Mouse (Mus musculus): ENCODE measurements around the gene Tbc1d10b.

DNA sequence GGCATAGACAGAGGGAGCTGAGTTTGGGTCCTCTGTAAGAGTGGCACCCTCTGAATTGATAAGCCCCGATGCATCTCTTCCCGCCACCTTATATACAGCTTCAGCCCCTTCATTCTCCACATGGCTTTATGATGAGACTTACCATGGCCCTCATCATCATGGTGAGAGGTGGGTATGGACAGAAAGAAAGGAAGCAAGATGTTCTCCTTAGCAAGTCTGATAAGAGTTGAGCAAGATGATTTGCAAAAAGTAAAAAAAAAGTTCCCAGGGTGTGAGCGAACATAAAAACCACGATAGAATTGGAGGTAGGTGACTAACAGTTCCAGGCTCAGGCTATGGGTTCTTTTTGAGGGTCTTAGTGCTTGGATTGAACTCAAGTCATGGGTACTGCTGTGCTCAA, 10.4 kb upstream of the Tbc1d10b start:
- TF ChIP-seq POLR2A (IDR thresholded peaks at IDR 0.05; ENCODE audit: low read depth, low read length) (no peak), CTCF (IDR thresholded peaks at IDR 0.05; ENCODE audit: extremely low read depth, insufficient read length, insufficient replicate concordance, low read depth, low read length) (no peak)

Measured in small intestine, adult 2 months (tissue).